Mouse (Mus musculus): ENCODE data around the gene B9d1. TPM values are rescaled to one million over a fixed set of nuclear protein-coding genes. Genes with fewer than 3 reads are reported as not detected.

B9d1 gene
- polyA plus RNA-seq, 1 experiment, result 3.4 TPM

- Histone ChIP-seq H3K36me3 (ENCODE audit: control insufficient read depth, insufficient read depth, low read length) (no peaks in the 10 kb centered on the region), H3K4me1 (ENCODE audit: control insufficient read depth, insufficient read depth, insufficient read length) (peaks cover 7% of the 10 kb centered on the region; the same call in 1 of the 2 replicates), H3K27ac (ENCODE audit: insufficient read depth, low read length) (no peak overlapping the region), H3K27me3 (ENCODE audit: control insufficient read depth, insufficient read depth, low read length) (no peaks in the 10 kb centered on the region), H3K4me3 (ENCODE audit: extremely low read depth, insufficient read depth, insufficient read length) (no peak overlapping the region)
- no peak for TF ChIP-seq CTCF (IDR thresholded peaks at IDR 0.05; ENCODE audit: extremely low read depth, insufficient read depth, insufficient read length, insufficient replicate concordance)
- TF ChIP-seq POLR2A (IDR thresholded peaks at IDR 0.05; ENCODE audit: low read depth, low read length), result no peak
- 47% methylated on average over 1 of the region's 1 CpGs for WGBS
- DNase-seq (ENCODE audit: low read depth in 1 of 2, low spot score in 2 of 2), result no peak
Measured at GRCm38 (mm10) chr11:61497490-61497889, 7.5 kb upstream of the B9d1 start.

GRCm38 (mm10) chr11:61498736-61499504 is 6.0 kb upstream of the B9d1 start:
- TF ChIP-seq POLR2A (IDR thresholded peaks at IDR 0.05; ENCODE audit: low read depth, low read length) (no peak), CTCF (IDR thresholded peaks at IDR 0.05; ENCODE audit: extremely low read depth, insufficient read depth, insufficient read length, insufficient replicate concordance) (no peak)
- Histone ChIP-seq H3K4me3 (ENCODE audit: extremely low read depth, insufficient read depth, insufficient read length) (no peak overlapping the region), H3K27ac (ENCODE audit: insufficient read depth, low read length) (peak overlapping the region; percentile 5; the same call in 1 of the 2 replicates), H3K4me1 (ENCODE audit: control insufficient read depth, insufficient read depth, insufficient read length) (no peaks in the 10 kb centered on the region), H3K27me3 (ENCODE audit: control insufficient read depth, insufficient read depth, low read length) (no peaks in the 10 kb centered on the region), H3K36me3 (ENCODE audit: control insufficient read depth, insufficient read depth, low read length) (no peaks in the 10 kb centered on the region)
- DNase-seq (ENCODE audit: low read depth in 1 of 2, low spot score in 2 of 2), result no peak
- 35% methylated on average over 6 of the region's 6 CpGs for WGBS

DNA sequence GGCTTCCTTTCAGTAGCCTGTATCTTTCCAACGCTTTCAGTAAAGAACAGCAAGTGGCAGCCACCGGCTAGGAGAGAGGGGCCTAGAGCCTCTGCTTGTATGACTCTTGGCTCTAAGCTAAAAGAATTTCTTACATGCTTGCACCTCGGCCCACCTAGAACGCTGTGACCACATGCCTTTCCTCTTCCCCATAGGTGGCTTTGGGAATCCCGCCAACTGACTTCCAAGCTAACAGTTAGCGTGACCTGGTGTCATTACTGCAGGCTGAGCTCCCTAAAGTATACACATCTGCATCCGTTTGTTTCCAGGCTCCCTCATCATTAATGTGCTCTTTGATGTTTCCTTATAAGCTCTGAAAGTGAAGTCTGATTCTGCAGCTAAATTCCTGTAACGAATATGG is 1.0 kb upstream of the B9d1 start:
- no peak for DNase-seq (ENCODE audit: low read depth in 1 of 2, low spot score in 2 of 2)
- TF ChIP-seq POLR2A (IDR thresholded peaks at IDR 0.05; ENCODE audit: low read depth, low read length) (no peak), CTCF (IDR thresholded peaks at IDR 0.05; ENCODE audit: extremely low read depth, insufficient read depth, insufficient read length, insufficient replicate concordance) (no peak)
- H3K36me3 ChIP-seq (ENCODE audit: control insufficient read depth, insufficient read depth, low read length), result no peaks in the 10 kb centered on the region
- H3K27me3 ChIP-seq (ENCODE audit: control insufficient read depth, insufficient read depth, low read length), result no peaks in the 10 kb centered on the region
- WGBS, result 72% methylated on average over 8 of the region's 8 CpGs
- H3K27ac ChIP-seq (ENCODE audit: insufficient read depth, low read length), result no peak overlapping the region
- no peak overlapping the region for H3K4me3 ChIP-seq (ENCODE audit: extremely low read depth, insufficient read depth, insufficient read length)
- no peaks in the 10 kb centered on the region for H3K4me1 ChIP-seq (ENCODE audit: control insufficient read depth, insufficient read depth, insufficient read length)

GRCm38 (mm10) chr11:61514953-61515352 is 10.0 kb downstream of the B9d1 start:
- H3K36me3 ChIP-seq (ENCODE audit: control insufficient read depth, insufficient read depth, low read length), result no peaks in the 10 kb centered on the region

GRCm38 (mm10) chr11:61517971-61518370 is 13.0 kb downstream of the B9d1 start:
- H3K27me3 ChIP-seq (ENCODE audit: control insufficient read depth, insufficient read depth, low read length), result no peaks in the 10 kb centered on the region
- 42% methylated on average over 1 of the region's 1 CpGs for whole genome bisulfite sequencing
- TF ChIP-seq POLR2A (IDR thresholded peaks at IDR 0.05; ENCODE audit: low read depth, low read length), result no peak
- no peak for TF ChIP-seq CTCF (IDR thresholded peaks at IDR 0.05; ENCODE audit: extremely low read depth, insufficient read depth, insufficient read length, insufficient replicate concordance)

More at GRCm38 (mm10) chr11:61514953-61515352, 10.0 kb downstream of the B9d1 start:
- Histone ChIP-seq H3K4me3 (ENCODE audit: extremely low read depth, insufficient read depth, insufficient read length) (no peak overlapping the region), H3K27ac (ENCODE audit: insufficient read depth, low read length) (no peak overlapping the region), H3K4me1 (ENCODE audit: control insufficient read depth, insufficient read depth, insufficient read length) (no peaks in the 10 kb centered on the region), H3K27me3 (ENCODE audit: control insufficient read depth, insufficient read depth, low read length) (no peaks in the 10 kb centered on the region)
- no peak for DNase-seq (ENCODE audit: low read depth in 1 of 2, low spot score in 2 of 2)
- 64% methylated on average over 3 of the region's 3 CpGs for WGBS
- TF ChIP-seq CTCF (IDR thresholded peaks at IDR 0.05; ENCODE audit: extremely low read depth, insufficient read depth, insufficient read length, insufficient replicate concordance), result no peak
- no peak for TF ChIP-seq POLR2A (IDR thresholded peaks at IDR 0.05; ENCODE audit: low read depth, low read length)

DNA sequence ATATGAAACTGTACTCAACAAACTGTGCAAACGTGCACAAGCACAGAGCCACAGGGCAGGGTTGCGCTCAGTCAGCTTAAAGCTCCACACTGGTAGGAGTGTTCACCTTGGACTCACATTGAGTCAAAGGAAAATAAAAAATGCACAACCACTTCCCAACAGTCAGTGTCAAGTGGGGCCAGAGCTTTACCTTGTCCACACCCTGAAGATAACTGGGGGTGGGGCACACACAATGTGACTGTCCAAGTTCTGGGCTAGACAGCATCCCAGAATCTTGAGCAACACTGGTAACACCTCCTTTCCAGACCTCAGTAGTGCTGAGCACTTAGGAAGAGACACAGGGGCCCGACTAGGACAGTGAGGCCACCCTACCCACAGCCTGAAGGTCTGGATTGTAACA is 13.9 kb downstream of the B9d1 start:
- H3K27me3 ChIP-seq (ENCODE audit: control insufficient read depth, insufficient read depth, low read length), result no peaks in the 10 kb centered on the region

More at GRCm38 (mm10) chr11:61517971-61518370, 13.0 kb downstream of the B9d1 start:
- H3K4me3 ChIP-seq (ENCODE audit: extremely low read depth, insufficient read depth, insufficient read length), result no peak overlapping the region
- no peaks in the 10 kb centered on the region for H3K4me1 ChIP-seq (ENCODE audit: control insufficient read depth, insufficient read depth, insufficient read length)
- H3K27ac ChIP-seq (ENCODE audit: insufficient read depth, low read length), result no peak overlapping the region
- no peak for DNase-seq (ENCODE audit: low read depth in 1 of 2, low spot score in 2 of 2)
- H3K36me3 ChIP-seq (ENCODE audit: control insufficient read depth, insufficient read depth, low read length), result no peaks in the 10 kb centered on the region

More for the DNA sequence above, 13.9 kb downstream of the B9d1 start:
- no peak overlapping the region for H3K4me3 ChIP-seq (ENCODE audit: extremely low read depth, insufficient read depth, insufficient read length)
- no peak for TF ChIP-seq POLR2A (IDR thresholded peaks at IDR 0.05; ENCODE audit: low read depth, low read length)
- TF ChIP-seq CTCF (IDR thresholded peaks at IDR 0.05; ENCODE audit: extremely low read depth, insufficient read depth, insufficient read length, insufficient replicate concordance), result no peak
- H3K27ac ChIP-seq (ENCODE audit: insufficient read depth, low read length), result no peak overlapping the region
- H3K4me1 ChIP-seq (ENCODE audit: control insufficient read depth, insufficient read depth, insufficient read length), result no peaks in the 10 kb centered on the region
- no peaks in the 10 kb centered on the region for H3K36me3 ChIP-seq (ENCODE audit: control insufficient read depth, insufficient read depth, low read length)
- no peak for DNase-seq (ENCODE audit: low read depth in 1 of 2, low spot score in 2 of 2)
- WGBS, result 90% methylated on average over 3 of the region's 3 CpGs

Measured in spleen, adult 2 months (tissue).